Mouse (Mus musculus) adrenal gland, adult 10 weeks (tissue): ENCODE data around the gene Olfr1240. TPM values are rescaled to one million over a fixed set of nuclear protein-coding genes. Genes with fewer than 3 reads are reported as not detected.

Source experiments
- polyA plus RNA-seq: library from polyadenylated mRNA; stranded (reverse); fragments of 350-450 nt; fragmentation: Illumina TruSeq; extraction: RNeasy Lipid Tissue Mini Kit (QIAGEN cat#74804); gene quantifications from one replicate; pipeline ENCODE4 v1.2.3, GENCODE M21; 2014; ENCODE audit warnings: low read depth, low replicate concordance

Gene Olfr1240
- not detected for polyA plus RNA-seq

GRCm38 (mm10) chr2:89442900-89443299 is at the start of gene Olfr1240:
Gene Olfr1240, minus strand, starts transcription at chr2:89443000.

GRCm38 (mm10) chr2:89487026-89487425 is 44.2 kb upstream of the Olfr1240 start, which contains the start of gene Olfr1241:
Gene Olfr1241, minus strand, starts transcription at chr2:89487126.

DNA sequence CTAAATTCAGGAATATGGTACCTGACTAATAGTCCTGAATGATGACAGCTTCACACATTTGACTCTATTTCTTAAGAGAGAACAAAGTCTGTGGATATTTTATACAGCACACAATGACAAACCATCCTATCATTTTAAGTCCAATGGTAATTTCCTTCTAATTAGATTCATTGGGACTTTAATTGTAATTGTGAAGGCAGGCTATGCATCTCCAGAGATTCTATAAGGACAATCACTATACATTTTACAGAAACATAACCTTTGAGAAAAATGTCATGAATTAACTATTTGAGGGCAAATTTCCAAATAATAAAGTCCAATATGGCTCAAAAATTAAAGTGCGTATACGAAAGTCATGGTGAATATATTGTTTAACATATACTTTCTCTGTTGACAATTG is 22.5 kb downstream of the Olfr1240 start, which contains the start of gene Olfr1239:
Gene Olfr1239 (minus strand): TSS at position 101 of the 400 bp plus-strand sequence.

DNA sequence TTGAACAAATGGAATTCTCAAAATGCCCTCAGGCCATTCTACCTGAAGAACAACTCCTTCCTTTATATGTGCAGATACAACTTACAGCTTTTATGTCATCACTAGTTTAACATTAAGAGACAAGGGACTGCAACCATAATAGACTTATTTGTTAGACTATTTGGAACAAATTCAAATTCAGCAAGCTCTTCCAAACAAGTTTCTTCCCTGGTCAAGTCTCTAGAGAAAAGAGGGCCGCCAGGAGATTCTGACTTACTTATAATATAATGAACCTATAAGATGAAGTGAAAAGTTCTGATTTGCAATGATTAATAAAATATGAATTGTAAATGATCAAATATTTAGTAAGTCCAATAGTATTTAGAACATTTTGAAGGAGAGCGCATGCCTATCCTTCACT is 33.2 kb downstream of the Olfr1240 start, which contains the start of gene Olfr1238:
Gene Olfr1238 (minus strand): TSS at position 101 of the 400 bp plus-strand sequence.

Other genes with a start within 250 kb of the Olfr1240 start
- gene Olfr1226, start 243.0 kb downstream of the Olfr1240 start, polyA plus RNA-seq = not detected
- gene Olfr1228, start 188.9 kb downstream of the Olfr1240 start, polyA plus RNA-seq = not detected
- gene Olfr1229, start 155.0 kb downstream of the Olfr1240 start, polyA plus RNA-seq = not detected
- gene Olfr1230, start 145.7 kb downstream of the Olfr1240 start, polyA plus RNA-seq = not detected
- not detected for gene Olfr1231, start 135.9 kb downstream of the Olfr1240 start, polyA plus RNA-seq
- gene Olfr1232, start 113.3 kb downstream of the Olfr1240 start, polyA plus RNA-seq = not detected
- not detected for gene Olfr1233, start 100.6 kb downstream of the Olfr1240 start, polyA plus RNA-seq
- not detected for gene Olfr1234, start 78.1 kb downstream of the Olfr1240 start, polyA plus RNA-seq
- gene Olfr1238, start 33.3 kb downstream of the Olfr1240 start, polyA plus RNA-seq = not detected
- not detected for gene Olfr1239, start 22.6 kb downstream of the Olfr1240 start, polyA plus RNA-seq
- not detected for gene Olfr1241, start 44.1 kb upstream of the Olfr1240 start, polyA plus RNA-seq
- not detected for gene Olfr1242, start 55.3 kb upstream of the Olfr1240 start, polyA plus RNA-seq
- gene Olfr1243, start 88.5 kb upstream of the Olfr1240 start, polyA plus RNA-seq = not detected
- not detected for gene Olfr1245, start 135.4 kb upstream of the Olfr1240 start, polyA plus RNA-seq
- gene Olfr1246, start 150.2 kb upstream of the Olfr1240 start, polyA plus RNA-seq = not detected
- gene Olfr1247, start 171.1 kb upstream of the Olfr1240 start, polyA plus RNA-seq = not detected
- not detected for gene Olfr1248, start 175.2 kb upstream of the Olfr1240 start, polyA plus RNA-seq
- gene Olfr1249, start 192.0 kb upstream of the Olfr1240 start, polyA plus RNA-seq = not detected
- not detected for gene Olfr1250, start 218.5 kb upstream of the Olfr1240 start, polyA plus RNA-seq
- gene Olfr1251, start 228.9 kb upstream of the Olfr1240 start, polyA plus RNA-seq = not detected